Mouse (Mus musculus) kidney, postnatal 0 days (tissue): ENCODE results near the gene Wapl. TPM values are rescaled to one million over a fixed set of nuclear protein-coding genes. Genes with fewer than 3 reads are reported as not detected.

Experiments used
- ATAC-seq: fragments of 200-750 bp; cut with Nextera tagmentation; replicated peaks from 2 replicates; pipeline ENCODE4 v1.8.0; 2017; ENCODE audit warnings: low read depth, moderate number of reproducible peaks, moderate TSS enrichment, moderate library complexity; ENCODE audit not compliant: low FRiP score
- DNase-seq: peaks from one replicate; pipeline ENCODE4 v3.0.0-alpha.2; 2016; ENCODE audit warnings: low spot score
- H3K27ac ChIP-seq: fragments of 300-500 bp; sonication (generic); 2 replicates; pipeline ENCODE4 v1.5.1; 2014; ENCODE audit warnings: mild to moderate bottlenecking
- H3K27me3 ChIP-seq: fragments of 300-500 bp; sonication (generic); 2 replicates; pipeline ENCODE4 v1.6.1; 2014; ENCODE audit warnings: low read length, mixed read lengths; ENCODE audit not compliant: insufficient read depth
- H3K36me3 ChIP-seq: fragments of 300-500 bp; sonication (generic); 2 replicates; pipeline ENCODE4 v1.6.1; 2014; ENCODE audit warnings: low read length, mixed read lengths; ENCODE audit not compliant: insufficient read depth
- H3K4me1 ChIP-seq: fragments of 300-500 bp; sonication (generic); replicated peaks from 2 replicates; pipeline ENCODE4 v1.6.1; 2014; ENCODE audit warnings: antibody characterized with exemption, low read length, mixed read lengths; ENCODE audit not compliant: insufficient read depth
- H3K4me2 ChIP-seq: fragments of 300-500 bp; sonication (generic); 2 replicates; pipeline ENCODE4 v1.6.1; 2014; ENCODE audit warnings: mild to moderate bottlenecking, low read length, moderate library complexity, mixed read lengths
- H3K4me3 ChIP-seq: fragments of 300-500 bp; sonication (generic); replicated peaks from 2 replicates; pipeline ENCODE4 v1.5.1; 2014; ENCODE audit warnings: low read depth, low read length
- H3K9ac ChIP-seq: fragments of 300-500 bp; sonication (generic); 2 replicates; pipeline ENCODE4 v1.6.1; 2014; ENCODE audit warnings: low read depth, low read length
- H3K9me3 ChIP-seq: fragments of 300-500 bp; sonication (generic); replicated peaks from 2 replicates; pipeline ENCODE4 v1.6.1; 2016; ENCODE audit warnings: low read length, inconsistent platforms, mixed read lengths
- CTCF ChIP-seq: IDR thresholded peaks from 2 replicates; pipeline ENCODE4 v1.5.1; 2016; ENCODE audit warnings: antibody characterized with exemption, low read depth, mild to moderate bottlenecking, moderate library complexity
- WGBS: fragments of 180-500 bp; shearing (Covaris S2); extraction: QIAGEN DNeasy Blood & Tissue Kit; methylation state at CpG from one replicate; pipeline ENCODE4 v1.1.7; 2014; 5-methylcytosine and 5-hydroxymethylcytosine counted together
- polyA plus RNA-seq: library from polyadenylated mRNA; unstranded; fragments of >200 nt; fragmentation: Nextera tagmentation; extraction: Ambion mirVana; gene quantifications from 2 replicates; pipeline ENCODE4 v1.2.1, GENCODE M21; 2015

Gene Wapl
- polyA plus RNA-seq, result 23.7 and 25.0 TPM in 2 replicates

GRCm38 (mm10) chr14:34673395-34674228 is at the start of gene Wapl:
Gene Wapl, plus strand, starts transcription at chr14:34673928.
- Histone ChIP-seq H3K27ac (peak within 1 kb of the TSS; percentile 96), H3K27me3 (no peaks in the 10 kb centered on the region), H3K9me3 (no peaks in the 10 kb centered on the region), H3K4me3 (peak within 1 kb of the TSS; percentile 84), H3K4me2 (peak within 1 kb of the TSS; percentile 80), H3K9ac (peak within 1 kb of the TSS; percentile 99), H3K36me3 (peaks cover 7% of the 10 kb centered on the region; the same call in 1 of the 2 replicates), H3K4me1 (no peaks in the 10 kb centered on the region)
- ATAC-seq (peak; percentile 99), DNase-seq (peak; percentile 98)
- under 1% methylated on average over 80 of the region's 90 CpGs for WGBS
- TF ChIP-seq CTCF, result no peak

- Histone ChIP-seq H3K4me2 (no peak overlapping the region), H3K9ac (no peak overlapping the region), H3K9me3 (no peaks in the 10 kb centered on the region), H3K36me3 (no peaks in the 10 kb centered on the region), H3K27ac (no peak overlapping the region), H3K4me1 (no peaks in the 10 kb centered on the region), H3K27me3 (no peaks in the 10 kb centered on the region), H3K4me3 (no peak overlapping the region)
- TF ChIP-seq CTCF, result no peak
- no peak for DNase-seq
- 69% methylated on average over 7 of the region's 7 CpGs for WGBS
- ATAC-seq, result no peak
These were observed 46.9 kb upstream of the Wapl start for GRCm38 (mm10) chr14:34626824-34627223.

GRCm38 (mm10) chr14:34632722-34633448 is 40.8 kb upstream of the Wapl start:
- ATAC-seq (no peak), DNase-seq (no peak)
- Histone ChIP-seq H3K4me2 (no peak overlapping the region), H3K36me3 (no peaks in the 10 kb centered on the region), H3K4me3 (no peak overlapping the region), H3K9ac (no peak overlapping the region), H3K27me3 (no peaks in the 10 kb centered on the region), H3K4me1 (no peaks in the 10 kb centered on the region), H3K27ac (no peak overlapping the region), H3K9me3 (no peaks in the 10 kb centered on the region)
- TF ChIP-seq CTCF, result no peak
- 80% methylated on average over 10 of the region's 10 CpGs for WGBS

GRCm38 (mm10) chr14:34635192-34635591 is 38.5 kb upstream of the Wapl start:
- Histone ChIP-seq H3K36me3 (no peaks in the 10 kb centered on the region), H3K9ac (no peak overlapping the region), H3K9me3 (no peaks in the 10 kb centered on the region), H3K4me1 (no peaks in the 10 kb centered on the region), H3K4me3 (no peak overlapping the region), H3K4me2 (no peak overlapping the region), H3K27me3 (no peaks in the 10 kb centered on the region), H3K27ac (no peak overlapping the region)
- TF ChIP-seq CTCF, result no peak
- 17% methylated on average over 7 of the region's 7 CpGs for WGBS
- DNase-seq (no peak), ATAC-seq (no peak)

GRCm38 (mm10) chr14:34635721-34636120 is 38.0 kb upstream of the Wapl start:
- Histone ChIP-seq H3K27ac (no peak overlapping the region), H3K4me1 (no peaks in the 10 kb centered on the region), H3K4me2 (no peak overlapping the region), H3K36me3 (no peaks in the 10 kb centered on the region), H3K27me3 (no peaks in the 10 kb centered on the region), H3K9ac (no peak overlapping the region), H3K9me3 (no peaks in the 10 kb centered on the region), H3K4me3 (no peak overlapping the region)
- no peak for TF ChIP-seq CTCF
- no peak for DNase-seq
- 81% methylated on average over 6 of the region's 6 CpGs for WGBS
- no peak for ATAC-seq

- Histone ChIP-seq H3K9ac (no peak overlapping the region), H3K4me2 (no peak overlapping the region), H3K36me3 (no peaks in the 10 kb centered on the region), H3K4me1 (no peaks in the 10 kb centered on the region), H3K9me3 (no peaks in the 10 kb centered on the region), H3K27ac (no peak overlapping the region), H3K27me3 (no peaks in the 10 kb centered on the region), H3K4me3 (no peak overlapping the region)
- no peak for ATAC-seq
- no peak for DNase-seq
- WGBS, result 55% methylated on average over 7 of the region's 7 CpGs
- TF ChIP-seq CTCF, result no peak
These were observed 29.6 kb upstream of the Wapl start for GRCm38 (mm10) chr14:34644140-34644539.
